Mouse (Mus musculus): ENCODE data around the gene Dnph1. TPM values are rescaled to one million over a fixed set of nuclear protein-coding genes. Genes with fewer than 3 reads are reported as not detected.

The Dnph1 gene
- 7.9 and 10.1 TPM in 2 replicates for polyA plus RNA-seq (2021; fragmentation: Nextera tagmentation)
- long read RNA-seq, experiment 1, transcript Dnph1-201 (4 exons, 1,190 nt) = major isoform, 10 of 10 reads
- long read RNA-seq, experiment 1, partial matches to known transcripts = 0 of 10 reads
- long read RNA-seq, experiment 1, other reads (novel, unspliced or antisense) = 0 of 10 reads
- long read RNA-seq, experiment 2, transcript Dnph1-201 (4 exons, 1,190 nt) = major isoform, 11 of 11 reads
- long read RNA-seq, experiment 2, partial matches to known transcripts = 0 of 11 reads
- long read RNA-seq, experiment 2, other reads (novel, unspliced or antisense) = 0 of 11 reads

GRCm38 (mm10) chr17:46496623-46497434 lies at the start of gene Dnph1:
Gene Dnph1, plus strand, starts transcription at chr17:46496711.

GRCm38 (mm10) chr17:46487431-46487830 lies 9.1 kb upstream of the Dnph1 start, which contains the start of gene Ttbk1:
Gene Ttbk1, minus strand, starts transcription at chr17:46487675.

GRCm38 (mm10) chr17:46545813-46546564 lies 49.5 kb downstream of the Dnph1 start, which contains the start of gene Cul9:
Gene Cul9, minus strand, starts transcription at chr17:46546388.

Other genes starting within 250 kb of the Dnph1 start
- gene Polr1c, start 248.7 kb upstream of the Dnph1 start, polyA plus RNA-seq (2021; fragmentation: Nextera tagmentation) = 35.9 and 43.3 TPM in 2 replicates
- gene Yipf3, start 248.6 kb upstream of the Dnph1 start, polyA plus RNA-seq (2021; fragmentation: Nextera tagmentation) = 148 and 184 TPM in 2 replicates
- gene Lrrc73, start 243.2 kb upstream of the Dnph1 start, polyA plus RNA-seq (2021; fragmentation: Nextera tagmentation) = 10.8 and 17.0 TPM in 2 replicates
- gene Tjap1, start 213.7 kb upstream of the Dnph1 start, polyA plus RNA-seq (2021; fragmentation: Nextera tagmentation) = 11.8 and 14.0 TPM in 2 replicates
- gene Dlk2, start 199.3 kb upstream of the Dnph1 start, polyA plus RNA-seq (2021; fragmentation: Nextera tagmentation) = 11.2 and 12.2 TPM in 2 replicates
- 2.4 and 3.1 TPM in 2 replicates for gene Abcc10, start 168.4 kb upstream of the Dnph1 start, polyA plus RNA-seq (2021; fragmentation: Nextera tagmentation)
- gene Zfp318, start 113.0 kb upstream of the Dnph1 start, polyA plus RNA-seq (2021; fragmentation: Nextera tagmentation) = 4.4 and 12.0 TPM in 2 replicates
- gene Crip3, start 67.8 kb upstream of the Dnph1 start, polyA plus RNA-seq (2021; fragmentation: Nextera tagmentation) = not detected in 2 replicates
- 0.23 TPM in 1 of 2 replicates, not detected in the other for gene Slc22a7, start 58.3 kb upstream of the Dnph1 start, polyA plus RNA-seq (2021; fragmentation: Nextera tagmentation)
- gene Ttbk1, start 9.0 kb upstream of the Dnph1 start, polyA plus RNA-seq (2021; fragmentation: Nextera tagmentation) = 4.9 and 7.3 TPM in 2 replicates
- 18.6 and 21.2 TPM in 2 replicates for gene Cul9, start 49.7 kb downstream of the Dnph1 start, polyA plus RNA-seq (2021; fragmentation: Nextera tagmentation)
- 3.7 and 4.7 TPM in 2 replicates for gene Srf, start 59.5 kb downstream of the Dnph1 start, polyA plus RNA-seq (2021; fragmentation: Nextera tagmentation)
- 2.2 and 2.3 TPM in 2 replicates for gene Ptk7, start 132.8 kb downstream of the Dnph1 start, polyA plus RNA-seq (2021; fragmentation: Nextera tagmentation)
- 12.7 and 13.1 TPM in 2 replicates for gene Klc4, start 149.3 kb downstream of the Dnph1 start, polyA plus RNA-seq (2021; fragmentation: Nextera tagmentation)
- gene Mrpl2, start 149.5 kb downstream of the Dnph1 start, polyA plus RNA-seq (2021; fragmentation: Nextera tagmentation) = 73.6 and 117 TPM in 2 replicates
- 3.2 and 3.5 TPM in 2 replicates for gene Cul7, start 153.6 kb downstream of the Dnph1 start, polyA plus RNA-seq (2021; fragmentation: Nextera tagmentation)
- gene Rrp36, start 177.6 kb downstream of the Dnph1 start, polyA plus RNA-seq (2021; fragmentation: Nextera tagmentation) = 21.4 and 26.1 TPM in 2 replicates
- gene Mea1, start 182.1 kb downstream of the Dnph1 start, polyA plus RNA-seq (2021; fragmentation: Nextera tagmentation) = 258 and 283 TPM in 2 replicates
- gene Klhdc3, start 184.2 kb downstream of the Dnph1 start, polyA plus RNA-seq (2021; fragmentation: Nextera tagmentation) = 213 and 224 TPM in 2 replicates
- gene Ppp2r5d, start 208.4 kb downstream of the Dnph1 start, polyA plus RNA-seq (2021; fragmentation: Nextera tagmentation) = 35.7 and 47.7 TPM in 2 replicates
- gene Pex6, start 214.8 kb downstream of the Dnph1 start, polyA plus RNA-seq (2021; fragmentation: Nextera tagmentation) = 7.7 and 42.5 TPM in 2 replicates
- gene Gnmt, start 232.5 kb downstream of the Dnph1 start, polyA plus RNA-seq (2021; fragmentation: Nextera tagmentation) = 0.16 TPM in 1 of 2 replicates, not detected in the other